Mouse (Mus musculus): ENCODE data around the gene Ackr3. TPM values are rescaled to one million over a fixed set of nuclear protein-coding genes. Genes with fewer than 3 reads are reported as not detected.

Gene Ackr3
- total and polyA plus RNA-seq, 3 experiments: not detected

DNA sequence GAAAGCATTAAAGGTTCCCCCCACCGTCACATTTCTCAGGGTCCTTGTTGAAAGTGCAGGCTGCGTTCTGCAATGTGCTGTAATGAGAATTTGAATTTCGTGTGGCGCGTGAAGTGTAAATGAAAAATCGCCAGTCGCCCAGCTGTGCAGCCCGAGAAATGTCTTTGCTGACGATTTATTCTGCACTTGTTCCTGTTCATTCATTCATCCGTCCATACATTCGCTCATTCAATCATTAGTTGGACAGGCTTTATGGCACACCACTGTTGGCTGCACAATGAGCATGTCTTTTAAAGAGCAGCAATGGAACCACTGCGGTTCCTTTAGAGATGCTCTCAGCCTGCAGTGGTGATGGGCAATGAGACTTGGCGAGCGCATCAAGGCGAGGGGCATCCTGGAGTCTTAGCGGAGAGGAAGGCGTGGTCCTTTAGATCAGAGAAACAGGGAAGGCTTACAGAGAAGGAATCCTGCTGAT, 18.7 kb downstream of the Ackr3 start:
- Histone ChIP-seq H3K4me1 (ENCODE audit: control insufficient read depth in 1 of 2, insufficient read depth in 2 of 2, low read length in 2 of 2) (no peaks in the 10 kb centered on the region), H3K9me3 (replicated peaks; ENCODE audit: insufficient read depth, low read length) (no peaks in the 10 kb centered on the region), H3K36me3 (ENCODE audit: control insufficient read depth in 1 of 2, insufficient read depth in 2 of 2, low read length in 2 of 2) (no peaks in the 10 kb centered on the region), H3K9ac (ENCODE audit: control insufficient read depth, low read depth, low read length, poor library complexity, severe bottlenecking) (no peak overlapping the region), H3K4me3 (ENCODE audit: control insufficient read depth in 1 of 2, insufficient read depth in 1 of 2, low read depth in 2 of 2, low read length in 2 of 2) (no peak overlapping the region), H3K27me3 (ENCODE audit: control insufficient read depth in 1 of 2, insufficient read depth in 2 of 2, low read length in 2 of 2) (no peaks in the 10 kb centered on the region), H3K79me2 (ENCODE audit: control insufficient read depth, insufficient read depth, low read length, poor library complexity) (no peaks in the 10 kb centered on the region), H3K27ac (ENCODE audit: control insufficient read depth, low read depth, low read length) (no peak overlapping the region)
- no peak for DNase-seq (ENCODE audit: low read depth, low spot score)
- no peak for TF ChIP-seq TBP (IDR thresholded peaks at IDR 0.05; ENCODE audit: low read depth, low read length)

DNA sequence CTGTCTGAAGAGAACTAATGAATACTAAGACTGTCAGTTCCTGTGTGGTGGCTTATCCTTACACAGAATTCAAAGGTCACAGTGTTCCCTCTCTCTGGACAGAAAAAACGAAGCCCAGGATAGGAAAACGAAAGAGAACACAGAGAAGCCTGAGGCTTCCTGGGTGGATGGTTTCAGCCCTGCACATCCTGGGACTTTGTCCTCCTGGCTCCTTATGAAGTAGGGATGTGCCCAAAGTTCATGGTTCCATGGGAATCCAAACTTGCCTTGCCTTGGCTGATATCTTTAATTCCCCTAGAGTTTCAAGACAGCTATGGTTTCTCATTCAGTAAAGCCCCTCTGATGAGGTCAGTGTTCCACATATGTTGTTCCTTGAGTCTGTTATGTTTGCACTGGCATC, 19.2 kb downstream of the Ackr3 start:
- Histone ChIP-seq H3K4me1 (ENCODE audit: control insufficient read depth in 1 of 2, insufficient read depth in 2 of 2, low read length in 2 of 2) (no peaks in the 10 kb centered on the region), H3K4me3 (ENCODE audit: control insufficient read depth in 1 of 2, insufficient read depth in 1 of 2, low read depth in 2 of 2, low read length in 2 of 2) (no peak overlapping the region), H3K36me3 (ENCODE audit: control insufficient read depth in 1 of 2, insufficient read depth in 2 of 2, low read length in 2 of 2) (no peaks in the 10 kb centered on the region), H3K9me3 (replicated peaks; ENCODE audit: insufficient read depth, low read length) (no peaks in the 10 kb centered on the region), H3K27ac (ENCODE audit: control insufficient read depth, low read depth, low read length) (no peak overlapping the region), H3K27me3 (ENCODE audit: control insufficient read depth in 1 of 2, insufficient read depth in 2 of 2, low read length in 2 of 2) (no peaks in the 10 kb centered on the region), H3K9ac (ENCODE audit: control insufficient read depth, low read depth, low read length, poor library complexity, severe bottlenecking) (no peak overlapping the region), H3K79me2 (ENCODE audit: control insufficient read depth, insufficient read depth, low read length, poor library complexity) (no peaks in the 10 kb centered on the region)
- no peak for DNase-seq (ENCODE audit: low read depth, low spot score)
- TF ChIP-seq GATA1 (IDR thresholded peaks at IDR 0.05; ENCODE audit: low read depth, low read length) (no peak), USF1 (IDR thresholded peaks at IDR 0.05; ENCODE audit: low read depth, low read length) (no peak), UBTF (IDR thresholded peaks at IDR 0.05; ENCODE audit: borderline replicate concordance, insufficient read depth, low read depth, low read length) (no peak), RAD21 (IDR thresholded peaks at IDR 0.05; ENCODE audit: low read depth, low read length) (no peak), CTCF (IDR thresholded peaks at IDR 0.05 in 2 of 3, conservative IDR thresholded peaks at IDR 0.05 in 1 of 3; ENCODE audit: control insufficient read depth in 1 of 3, insufficient read depth in 1 of 3, low read depth in 2 of 3, low read length in 3 of 3, poor library complexity in 1 of 3, severe bottlenecking in 1 of 3) (no peak), USF2 (IDR thresholded peaks at IDR 0.05; ENCODE audit: borderline replicate concordance in 1 of 2, insufficient read depth in 1 of 2, low read depth in 1 of 2, low read length in 2 of 2) (no peak), MXI1 (IDR thresholded peaks at IDR 0.05; ENCODE audit: low read depth, low read length) (no peak), TBP (IDR thresholded peaks at IDR 0.05; ENCODE audit: low read depth, low read length) (no peak), ZMIZ1 (IDR thresholded peaks at IDR 0.05; ENCODE audit: low read depth, low read length) (no peak), MAX (IDR thresholded peaks at IDR 0.05; ENCODE audit: low read length) (no peak), MYC (IDR thresholded peaks at IDR 0.05; ENCODE audit: low read depth, low read length) (no peak), SIN3A (IDR thresholded peaks at IDR 0.05; ENCODE audit: low read length) (no peak), CHD1 (IDR thresholded peaks at IDR 0.05; ENCODE audit: low read depth, low read length) (no peak), POLR2AphosphoS2 (IDR thresholded peaks at IDR 0.05; ENCODE audit: low read length) (no peak)

DNA sequence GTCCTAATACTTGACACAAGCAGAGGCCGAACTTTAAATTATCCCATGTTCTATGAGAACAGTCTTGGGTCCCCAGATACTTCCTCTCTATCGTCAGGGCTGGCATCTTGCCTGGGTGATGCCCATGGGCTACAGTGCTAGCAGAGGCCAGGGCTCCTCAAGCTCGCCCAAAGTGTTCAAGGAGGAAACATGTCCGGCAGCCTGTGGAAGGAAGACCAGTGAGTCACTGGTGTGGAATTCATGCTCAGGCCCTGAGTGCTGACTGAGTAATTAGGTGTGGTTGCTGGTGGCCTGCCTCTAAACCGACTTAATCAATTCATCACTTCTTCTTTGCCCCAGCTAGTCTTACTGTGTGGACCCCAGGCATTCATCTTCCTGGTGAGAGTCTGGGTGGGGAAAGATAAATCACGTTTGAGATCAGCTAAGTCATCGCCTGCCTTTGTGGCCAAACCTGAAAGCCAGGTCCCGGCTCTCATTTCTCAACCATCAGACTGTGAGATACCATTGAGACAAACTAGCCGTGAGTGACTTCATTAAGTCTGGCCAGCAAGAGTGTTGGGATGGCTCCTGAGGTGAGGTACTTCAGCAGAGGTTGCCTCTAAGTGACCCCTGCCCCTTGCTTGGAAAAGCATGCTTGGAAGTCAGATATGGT, 21.9 kb downstream of the Ackr3 start:
- H3K9me3 ChIP-seq (replicated peaks; ENCODE audit: insufficient read depth, low read length): no peaks in the 10 kb centered on the region
- TF ChIP-seq POLR2AphosphoS5 (IDR thresholded peaks at IDR 0.05; ENCODE audit: borderline replicate concordance, low read depth, low read length) (no peak), SIN3A (IDR thresholded peaks at IDR 0.05; ENCODE audit: low read length) (no peak), ETS1 (IDR thresholded peaks at IDR 0.05; ENCODE audit: low read depth, low read length) (no peak), USF1 (IDR thresholded peaks at IDR 0.05; ENCODE audit: low read depth, low read length) (no peak), TBP (IDR thresholded peaks at IDR 0.05; ENCODE audit: low read depth, low read length) (no peak), RCOR1 (IDR thresholded peaks at IDR 0.05; ENCODE audit: low read depth, low read length) (no peak), BHLHE40 (IDR thresholded peaks at IDR 0.05; ENCODE audit: borderline replicate concordance, low read depth, low read length) (no peak), POLR2A (IDR thresholded peaks at IDR 0.05; ENCODE audit: control insufficient read depth in 1 of 2, insufficient read depth in 1 of 2, low read depth in 1 of 2, low read length in 2 of 2, poor library complexity in 1 of 2) (no peak), CHD2 (IDR thresholded peaks at IDR 0.05; ENCODE audit: low read length) (no peak), MAX (IDR thresholded peaks at IDR 0.05; ENCODE audit: low read length) (no peak), MYC (IDR thresholded peaks at IDR 0.05; ENCODE audit: low read depth, low read length) (no peak), MXI1 (IDR thresholded peaks at IDR 0.05; ENCODE audit: low read depth, low read length) (no peak), USF2 (IDR thresholded peaks at IDR 0.05; ENCODE audit: borderline replicate concordance in 1 of 2, insufficient read depth in 1 of 2, low read depth in 1 of 2, low read length in 2 of 2) (no peak), HCFC1 (IDR thresholded peaks at IDR 0.05; ENCODE audit: low read depth, low read length) (no peak), EP300 (IDR thresholded peaks at IDR 0.05; ENCODE audit: low read depth in 1 of 2, low read length in 2 of 2) (no peak)
- no peaks in the 10 kb centered on the region for H3K79me2 ChIP-seq (ENCODE audit: control insufficient read depth, insufficient read depth, low read length, poor library complexity)
- no peak overlapping the region for H3K4me3 ChIP-seq (ENCODE audit: control insufficient read depth in 1 of 2, insufficient read depth in 1 of 2, low read depth in 2 of 2, low read length in 2 of 2)
- no peak overlapping the region for H3K27ac ChIP-seq (ENCODE audit: control insufficient read depth, low read depth, low read length)
- no peaks in the 10 kb centered on the region for H3K27me3 ChIP-seq (ENCODE audit: control insufficient read depth in 1 of 2, insufficient read depth in 2 of 2, low read length in 2 of 2)
- H3K4me1 ChIP-seq (ENCODE audit: control insufficient read depth in 1 of 2, insufficient read depth in 2 of 2, low read length in 2 of 2): no peaks in the 10 kb centered on the region
- DNase-seq (ENCODE audit: low read depth, low spot score): no peak
- no peak overlapping the region for H3K9ac ChIP-seq (ENCODE audit: control insufficient read depth, low read depth, low read length, poor library complexity, severe bottlenecking)
- no peaks in the 10 kb centered on the region for H3K36me3 ChIP-seq (ENCODE audit: control insufficient read depth in 1 of 2, insufficient read depth in 2 of 2, low read length in 2 of 2)

Measured in MEL (cell line).